Mouse (Mus musculus): ENCODE results near the gene Tspan5.

- no peak for TF ChIP-seq POLR2A (IDR thresholded peaks at IDR 0.05; ENCODE audit: low read depth, low read length)
- no peak for TF ChIP-seq CTCF (IDR thresholded peaks at IDR 0.05; ENCODE audit: extremely low read depth, insufficient read depth, insufficient read length, insufficient replicate concordance)
Observed at GRCm38 (mm10) chr3:138703399-138703798, 38.6 kb upstream of the Tspan5 start.
